Mouse (Mus musculus): ENCODE data around the gene Dpp6.

DNA sequence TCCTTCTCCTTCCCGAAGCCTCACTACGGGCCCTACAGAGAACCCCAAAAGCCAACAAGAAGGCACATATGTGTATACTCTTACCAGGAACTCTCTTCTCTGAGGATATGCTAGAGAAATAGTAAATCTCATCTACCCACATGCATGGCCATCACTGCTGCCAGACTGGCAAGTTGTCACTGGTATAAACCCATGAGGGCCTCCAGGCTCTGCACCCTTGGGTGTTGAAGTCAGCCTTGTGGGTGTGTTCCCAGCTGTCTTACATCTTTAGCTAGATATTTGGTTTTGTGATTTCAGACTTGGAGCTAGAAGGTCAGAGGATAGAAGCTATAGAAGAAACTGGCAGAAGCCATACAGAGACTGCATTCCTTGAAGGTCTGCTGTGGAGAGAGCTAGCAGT, 842.0 kb downstream of the Dpp6 start:
- TF ChIP-seq CTCF (IDR thresholded peaks at IDR 0.05; ENCODE audit: low read depth) = no peak
- no peak for TF ChIP-seq EP300 (optimal IDR thresholded peaks at IDR 0.05)
